Mouse (Mus musculus) retina, postnatal 1 day (tissue): ENCODE measurements at regions not wholly inside any gene's neighbourhood (a gene's known extent, or its start where the extent isn't known, plus 50 kb on each side); places are given as distances from the start of the nearest gene placed in this dataset.

Source experiments
- DNase-seq: peaks from one replicate; pipeline ENCODE4 v3.0.0-alpha.2; 2012

GRCm38 (mm10) chr6:105389192-105389591 is 288.3 kb upstream of the Cntn4 start:
- DNase-seq: no peak

- no peak for DNase-seq
These were observed 279.1 kb upstream of the Cntn4 start for GRCm38 (mm10) chr6:105398315-105398714.

GRCm38 (mm10) chr6:105417551-105417950 is 259.9 kb upstream of the Cntn4 start:
- DNase-seq: peak; percentile 67

GRCm38 (mm10) chr6:105447208-105447607 is 230.3 kb upstream of the Cntn4 start:
- DNase-seq: no peak

- no peak for DNase-seq
These were observed 194.1 kb upstream of the Cntn4 start for GRCm38 (mm10) chr6:105483388-105483787.

- DNase-seq: no peak
These were observed 184.2 kb upstream of the Cntn4 start for GRCm38 (mm10) chr6:105493308-105493707.
